Comparison of ENCODE assay signal across 8 mouse cellular contexts in genomic region chr2:27438281-27438680, GRCm38 (mm10). TPM values are rescaled to one million over a fixed set of nuclear protein-coding genes. Genes with fewer than 3 reads are reported as not detected.
DNase-seq lines count a peak whose midpoint lies in the region; ATAC-seq and TF ChIP-seq lines count a peak whose summit lies in the region.

No protein-coding gene starts in this region.

- WGBS in liver, postnatal 0 days (ENCODE audit: insufficient replicate concordance): 16% methylated on average over 11 of the region's 11 CpGs
- 16% methylated on average over 11 of the region's 11 CpGs for WGBS in intestine, postnatal 0 days
- 29% methylated on average over 11 of the region's 11 CpGs for WGBS in midbrain, embryonic 14.5 days

- H3K9me3 ChIP-seq in liver, postnatal 0 days (ENCODE audit: low read length): no peaks in the 10 kb centered on the region
- H3K9me3 ChIP-seq in intestine, postnatal 0 days (ENCODE audit: control insufficient read depth): no peaks in the 10 kb centered on the region
- no peaks in the 10 kb centered on the region for H3K9me3 ChIP-seq in midbrain, embryonic 14.5 days (ENCODE audit: control insufficient read depth, low read length)

- TF ChIP-seq EP300 in liver, postnatal 0 days (IDR thresholded peaks at IDR 0.05; ENCODE audit: low read depth): no peak

- peak; percentile 46 for ATAC-seq in liver, postnatal 0 days
- no peak for ATAC-seq in intestine, postnatal 0 days
- no peak for ATAC-seq in midbrain, embryonic 14.5 days (ENCODE audit: low FRiP score, low TSS enrichment)

- no peak overlapping the region for H3K4me3 ChIP-seq in liver, postnatal 0 days (ENCODE audit: low read depth, low read length)
- H3K4me3 ChIP-seq in intestine, postnatal 0 days (ENCODE audit: low read depth, low read length): no peak overlapping the region
- H3K4me3 ChIP-seq in midbrain, embryonic 14.5 days (replicated peaks; ENCODE audit: low read depth, low read length): no peak overlapping the region

- H3K36me3 ChIP-seq in liver, postnatal 0 days (replicated peaks; ENCODE audit: insufficient read depth, low read length): no peaks in the 10 kb centered on the region
- no peaks in the 10 kb centered on the region for H3K36me3 ChIP-seq in intestine, postnatal 0 days (ENCODE audit: control insufficient read depth, insufficient read depth)
- H3K36me3 ChIP-seq in midbrain, embryonic 14.5 days (ENCODE audit: control insufficient read depth, insufficient read depth, low read length): no peaks in the 10 kb centered on the region

- H3K4me1 ChIP-seq in liver, postnatal 0 days (ENCODE audit: insufficient read depth): peaks cover 18% of the 10 kb centered on the region
- no peaks in the 10 kb centered on the region for H3K4me1 ChIP-seq in intestine, postnatal 0 days (replicated peaks; ENCODE audit: control insufficient read depth, insufficient read depth, low read length)
- peaks cover 5% of the 10 kb centered on the region for H3K4me1 ChIP-seq in midbrain, embryonic 14.5 days (ENCODE audit: control insufficient read depth, insufficient read depth, low read length)

- peak; percentile 42 for DNase-seq in lung, postnatal 10 days
- no peak for DNase-seq in lung, postnatal 25 days (ENCODE audit: low spot score)
- peak; percentile 15 for DNase-seq in c-Kit-negative CD71-positive TER-119-positive erythroid progenitor cells, embryonic 14.5 days (ENCODE audit: low read depth, low spot score)
- peak; percentile 84 for DNase-seq in liver, postnatal 0 days
- DNase-seq in yolk sac, embryonic 10.5 days (ENCODE audit: low spot score): peak; percentile 42
- no peak for DNase-seq in midbrain, embryonic 14.5 days
- DNase-seq in frontal cortex, adult 2 months (ENCODE audit: extremely low spot score in 1 of 2, low spot score in 1 of 2): no peak

- H3K4me2 ChIP-seq in liver, postnatal 0 days (ENCODE audit: low read depth, low read length): no peak overlapping the region
- H3K4me2 ChIP-seq in intestine, postnatal 0 days (replicated peaks; ENCODE audit: low read depth): no peak overlapping the region
- H3K4me2 ChIP-seq in midbrain, embryonic 14.5 days (ENCODE audit: low read length): no peak overlapping the region

- no peak for TF ChIP-seq CTCF in liver, postnatal 0 days (IDR thresholded peaks at IDR 0.05; ENCODE audit: low read depth)
- TF ChIP-seq CTCF in intestine, postnatal 0 days (IDR thresholded peaks at IDR 0.05; ENCODE audit: low read depth): no peak

- H3K27ac ChIP-seq in liver, postnatal 0 days (ENCODE audit: low read depth): no peak overlapping the region
- no peak overlapping the region for H3K27ac ChIP-seq in intestine, postnatal 0 days (ENCODE audit: low read depth, low read length)
- H3K27ac ChIP-seq in midbrain, embryonic 14.5 days (replicated peaks; ENCODE audit: low read depth, low read length): no peak overlapping the region

- no peak overlapping the region for H3K9ac ChIP-seq in liver, postnatal 0 days (replicated peaks)
- H3K9ac ChIP-seq in intestine, postnatal 0 days (ENCODE audit: low read depth, low read length): no peak overlapping the region
- H3K9ac ChIP-seq in midbrain, embryonic 14.5 days (replicated peaks; ENCODE audit: low read length): no peak overlapping the region

- H3K27me3 ChIP-seq in liver, postnatal 0 days (ENCODE audit: insufficient read depth, low read length): no peaks in the 10 kb centered on the region
- H3K27me3 ChIP-seq in intestine, postnatal 0 days (replicated peaks; ENCODE audit: control insufficient read depth, insufficient read depth, low read length): no peaks in the 10 kb centered on the region
- no peaks in the 10 kb centered on the region for H3K27me3 ChIP-seq in midbrain, embryonic 14.5 days (ENCODE audit: control insufficient read depth, insufficient read depth, low read length)

RNA-seq across cellular contexts. Expression of gene Brd3os, which starts 3.8 kb away (rescaled TPM):
- 0.25 and 0.35 TPM in 2 replicates for polyA plus RNA-seq in liver, postnatal 0 days (2015; fragmentation: Nextera tagmentation; extraction: Ambion mirVana)
- polyA plus RNA-seq in intestine, postnatal 0 days (2015; fragmentation: Nextera tagmentation; extraction: Ambion mirVana): 1.5 and 1.8 TPM in 2 replicates
- 37.8 and 45.1 TPM in 2 replicates for polyA plus RNA-seq in midbrain, embryonic 14.5 days (2014; fragmentation: Nextera tagmentation; extraction: Ambion mirVana)
- polyA plus RNA-seq in frontal cortex, adult 2 months (2012; rRNA removed): 40.8 and 44.4 TPM in 2 replicates

RNA-seq across cellular contexts. Expression of gene Vav2, which starts 11.4 kb away (rescaled TPM):
- polyA plus RNA-seq in liver, postnatal 0 days (2015; fragmentation: Nextera tagmentation; extraction: Ambion mirVana): 5.4 and 6.3 TPM in 2 replicates
- polyA plus RNA-seq in intestine, postnatal 0 days (2015; fragmentation: Nextera tagmentation; extraction: Ambion mirVana): 5.4 and 6.8 TPM in 2 replicates
- polyA plus RNA-seq in midbrain, embryonic 14.5 days (2014; fragmentation: Nextera tagmentation; extraction: Ambion mirVana): 14.1 and 16.4 TPM in 2 replicates
- 18.7 and 19.2 TPM in 2 replicates for polyA plus RNA-seq in frontal cortex, adult 2 months (2012; rRNA removed)

Comparison
In these comparisons a context has a peak if more than half of its experiments do, and no peak if none do; other contexts are left out.
1. DNase-seq: peak in lung, postnatal 10 days (single experiment), c-Kit-negative CD71-positive TER-119-positive erythroid progenitor cells, embryonic 14.5 days (single experiment), liver, postnatal 0 days (single experiment) and yolk sac, embryonic 10.5 days (single experiment); none in lung, postnatal 25 days (single experiment), midbrain, embryonic 14.5 days (single experiment) and frontal cortex, adult 2 months (0 of 2).
2. RNA of gene Brd3os, which starts 3.8 kb away (polyA plus RNA-seq): 40.8 to 44.4 TPM in frontal cortex, adult 2 months and 37.8 to 45.1 TPM in midbrain, embryonic 14.5 days; 1.5 to 1.8 TPM in intestine, postnatal 0 days and 0.25 to 0.35 TPM in liver, postnatal 0 days; every median in the first group is over 10 times any median in the second.